Mouse (Mus musculus): Measurements from ENCODE around the gene Furin. TPM values are rescaled to one million over a fixed set of nuclear protein-coding genes. Genes with fewer than 3 reads are reported as not detected.

Furin gene
- polyA plus RNA-seq, 2 experiments from 2014 or later: 10.6 to 15.2 TPM

- ATAC-seq: peak; percentile 34
These were observed 34.0 kb downstream of the Furin start, which contains the start of gene Man2a2 for GRCm38 (mm10) chr7:80371041-80371751. Gene Man2a2 (minus strand): TSS chr7:80371375.

GRCm38 (mm10) chr7:80370649-80371040, 34.6 kb downstream of the Furin start:
- ATAC-seq: peak; percentile 78

- ATAC-seq: peak; percentile 19
These were observed 35.2 kb downstream of the Furin start for GRCm38 (mm10) chr7:80369967-80370431.

- peak; percentile 5 for ATAC-seq
These were observed 35.8 kb downstream of the Furin start for GRCm38 (mm10) chr7:80369461-80369860.

GRCm38 (mm10) chr7:80368635-80369421, 36.4 kb downstream of the Furin start:
- ATAC-seq: peak; percentile 41

- ATAC-seq: no peak
These were observed 37.2 kb downstream of the Furin start for GRCm38 (mm10) chr7:80368009-80368408.

GRCm38 (mm10) chr7:80367232-80367631, 38.0 kb downstream of the Furin start:
- no peak for ATAC-seq

GRCm38 (mm10) chr7:80365759-80366158, 39.5 kb downstream of the Furin start:
- ATAC-seq: no peak

GRCm38 (mm10) chr7:80360435-80360834, 44.8 kb downstream of the Furin start:
- no peak for ATAC-seq

- ATAC-seq: no peak
These were observed 47.2 kb downstream of the Furin start for GRCm38 (mm10) chr7:80358039-80358438.

- ATAC-seq: no peak
These were observed 48.1 kb downstream of the Furin start for GRCm38 (mm10) chr7:80357156-80357555.

- ATAC-seq: no peak
These were observed 48.9 kb downstream of the Furin start for GRCm38 (mm10) chr7:80356351-80356750.

- no peak for ATAC-seq
These were observed 52.3 kb downstream of the Furin start for GRCm38 (mm10) chr7:80352920-80353319.

- no peak for ATAC-seq
These were observed 54.4 kb downstream of the Furin start for GRCm38 (mm10) chr7:80350808-80351207.

GRCm38 (mm10) chr7:80347670-80348586, 57.3 kb downstream of the Furin start:
- no peak for ATAC-seq

- no peak for ATAC-seq
These were observed 58.4 kb downstream of the Furin start for GRCm38 (mm10) chr7:80346830-80347229.

- ATAC-seq: no peak
These were observed 59.1 kb downstream of the Furin start for GRCm38 (mm10) chr7:80346173-80346572.

GRCm38 (mm10) chr7:80343270-80344018, 61.8 kb downstream of the Furin start:
- no peak for ATAC-seq

GRCm38 (mm10) chr7:80342858-80343257, 62.4 kb downstream of the Furin start, which contains the start of gene Hddc3:
Gene Hddc3 (plus strand): TSS chr7:80343104.
- ATAC-seq: peak; percentile 47

- no peak for ATAC-seq
These were observed 63.4 kb downstream of the Furin start for GRCm38 (mm10) chr7:80341793-80342192.

- peak; percentile 64 for ATAC-seq
These were observed 64.4 kb downstream of the Furin start, which contains the start of gene Unc45a for GRCm38 (mm10) chr7:80340793-80341192. Gene Unc45a (minus strand): TSS chr7:80341005.
